Mouse (Mus musculus) inflammation-experienced regulatory T-cells, adult 16 weeks (primary cell): ENCODE measurements around the gene Kcnn1. TPM values are rescaled to one million over a fixed set of nuclear protein-coding genes. Genes with fewer than 3 reads are reported as not detected.

Source experiments
- polyA plus RNA-seq: library from polyadenylated mRNA; unstranded; fragments of 100-300 nt; shearing (Covaris generic); gene quantifications from one replicate; pipeline ENCODE4 v1.2.1, GENCODE M21; 2017

Gene Kcnn1
- not detected for polyA plus RNA-seq

DNA sequence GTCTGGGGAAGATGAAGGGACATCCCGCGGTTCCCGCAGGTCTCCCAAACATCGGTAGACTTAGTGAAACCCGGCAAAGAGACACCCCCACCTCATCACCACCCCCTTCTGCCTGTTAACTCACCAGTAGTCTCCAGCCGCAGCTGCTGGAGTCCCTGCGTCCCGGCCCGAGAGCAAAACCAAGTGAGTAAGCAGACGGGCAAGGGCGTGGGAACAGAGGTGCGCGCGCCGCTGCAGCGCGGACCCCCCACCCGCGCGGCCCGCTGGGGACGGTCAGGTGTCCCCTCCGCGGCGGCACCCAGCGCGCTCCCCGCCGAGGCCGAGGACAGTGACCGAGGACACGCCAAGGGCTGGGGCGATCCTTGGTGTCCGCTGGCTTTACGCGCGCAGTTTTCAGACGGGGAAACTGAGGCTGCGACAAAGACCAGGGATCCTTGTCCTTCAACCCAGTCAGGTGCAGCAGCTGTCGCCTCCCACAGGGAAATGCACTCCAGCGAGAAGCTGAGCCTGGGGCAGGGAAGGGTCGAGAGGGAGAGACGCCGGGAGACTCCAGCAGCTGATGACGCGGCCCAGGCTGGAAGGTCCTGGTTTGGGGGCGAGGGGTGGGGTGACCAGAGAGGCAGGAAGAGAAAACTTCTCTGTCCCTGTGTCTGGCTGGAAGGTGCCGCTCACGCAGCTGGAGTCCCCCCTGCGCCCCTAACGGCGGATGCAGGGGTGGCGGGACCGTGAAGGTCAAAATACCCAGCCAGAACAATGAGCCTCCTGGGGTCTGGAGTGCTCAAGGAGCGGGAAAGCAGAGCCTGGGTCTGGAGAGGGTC is at the start of gene Kcnn1:
Gene Kcnn1 (minus strand): TSS at position 435 of the 818 bp plus-strand sequence.

DNA sequence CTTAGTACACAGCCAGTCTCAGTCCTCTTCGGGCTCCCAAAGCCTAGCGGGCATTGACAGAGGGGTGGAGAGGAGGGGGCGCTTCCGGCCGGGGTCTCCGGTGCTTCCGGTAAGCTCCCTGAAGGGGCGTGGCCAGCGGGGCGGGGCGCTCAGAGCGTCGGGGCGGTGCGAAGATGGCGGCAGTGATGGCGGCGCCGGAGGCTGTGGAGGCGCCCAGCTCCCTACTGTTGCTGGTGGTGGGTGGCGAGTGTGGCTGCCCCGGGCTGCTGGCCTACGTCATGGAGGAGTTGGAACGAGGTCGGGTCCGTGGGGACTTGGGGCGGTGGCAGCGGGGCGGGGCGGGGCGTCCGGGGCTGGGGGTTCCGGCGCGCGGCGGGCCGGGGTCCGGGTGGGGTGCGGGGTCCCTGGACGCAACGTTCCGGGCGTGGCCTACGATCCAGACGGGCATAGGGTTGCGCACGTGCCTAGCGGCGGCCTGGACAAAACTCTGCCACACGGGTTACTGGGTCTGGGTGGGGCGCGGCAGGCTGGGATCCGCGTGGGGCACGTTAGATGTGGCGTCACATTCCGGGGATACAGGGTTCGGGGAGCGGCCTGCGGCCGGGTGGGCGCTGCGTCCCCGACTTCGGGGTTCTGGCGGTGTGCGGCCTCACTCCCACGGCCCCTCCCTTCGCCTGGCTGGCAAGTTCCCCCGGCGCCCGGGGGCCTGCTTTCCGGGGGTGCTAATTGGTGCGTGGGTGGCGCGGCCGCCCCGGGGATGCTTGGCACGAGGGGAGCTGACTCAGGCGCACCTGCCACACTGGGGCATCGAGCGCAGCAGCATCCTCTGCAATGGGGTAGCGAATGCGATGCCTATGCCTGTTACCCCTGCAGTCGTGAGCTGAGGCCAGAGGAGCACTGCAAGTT is 43.0 kb upstream of the Kcnn1 start, which contains the start of gene Map1s:
Gene Map1s (plus strand): TSS at position 102 of the 906 bp plus-strand sequence.

DNA sequence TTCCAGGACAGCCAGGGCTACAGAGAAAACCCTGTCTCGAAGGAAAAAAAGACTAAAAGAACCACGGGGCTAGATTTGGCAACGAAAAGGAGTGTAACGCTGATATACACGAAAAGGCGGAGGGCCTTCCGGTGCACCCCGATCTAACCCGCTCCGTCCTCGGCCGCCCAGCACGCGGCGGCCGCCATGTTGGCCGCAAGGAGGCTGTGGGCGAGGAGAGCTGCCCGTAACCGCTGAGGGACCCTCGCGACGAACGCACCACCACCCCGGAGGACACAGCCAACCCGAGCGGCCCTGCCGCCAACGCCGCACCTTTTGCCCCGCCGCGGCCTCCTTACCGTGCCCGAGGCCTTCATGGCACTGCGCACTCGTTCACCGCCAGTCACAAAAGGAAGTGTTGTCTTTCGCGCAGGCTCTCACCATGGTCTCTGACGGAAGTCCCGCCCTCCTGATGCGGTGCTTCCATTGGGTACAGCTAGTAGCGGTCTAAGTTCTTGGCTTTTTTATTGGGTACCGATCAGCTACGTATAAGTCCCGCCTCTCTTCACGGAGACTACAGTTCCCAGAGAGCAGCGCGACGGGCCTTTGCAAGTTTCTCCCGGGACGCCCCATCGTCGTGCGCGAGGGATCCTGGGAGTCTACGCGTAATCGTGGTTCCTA is 34.1 kb upstream of the Kcnn1 start, which contains the start of gene Rpl18a:
Gene Rpl18a (minus strand): TSS at position 392 of the 660 bp plus-strand sequence.

DNA sequence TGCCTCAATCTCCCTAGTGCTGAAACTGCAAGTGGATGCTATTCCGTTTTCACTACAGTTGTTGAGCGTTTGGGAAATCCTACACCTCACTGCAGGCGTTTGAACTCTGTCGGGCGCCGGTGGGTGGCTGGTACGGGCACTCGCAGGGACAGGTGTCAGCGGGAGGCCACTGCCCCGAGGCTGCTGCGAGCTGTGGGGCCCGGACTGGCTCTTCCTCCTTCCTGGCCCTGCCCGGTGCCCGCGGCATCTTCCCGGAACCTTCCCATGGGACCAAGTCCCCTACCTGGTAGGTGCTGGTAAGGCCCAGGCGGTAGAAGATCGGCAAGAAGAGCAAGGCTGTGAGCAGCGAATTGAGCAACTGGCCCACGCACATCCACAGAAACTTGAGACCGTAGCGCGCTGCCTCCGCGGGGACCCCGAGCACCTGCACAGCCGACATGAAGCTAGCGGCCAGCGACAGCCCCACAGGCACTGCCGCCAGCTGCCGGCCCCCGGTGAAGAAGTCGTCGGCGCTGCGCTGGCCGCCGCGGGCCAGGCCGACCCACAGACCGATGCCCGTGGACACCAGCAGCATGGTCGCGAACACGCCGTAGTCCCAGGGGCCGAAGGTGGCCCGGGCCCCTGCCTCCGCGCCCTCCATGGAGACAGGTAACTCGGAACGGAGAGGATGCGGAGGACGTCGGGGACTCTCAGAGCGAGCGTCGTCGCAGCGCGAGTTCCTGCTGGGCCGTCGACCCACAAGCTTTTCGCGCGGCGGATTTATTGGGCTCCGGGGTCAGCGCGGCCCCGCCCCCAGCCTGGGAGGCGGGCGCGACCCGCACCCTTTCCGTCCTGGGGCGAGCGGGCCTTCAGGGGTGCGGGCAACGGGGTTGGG is 29.2 kb upstream of the Kcnn1 start, which contains the start of gene Slc5a5:
Gene Slc5a5 (minus strand): TSS at position 736 of the 874 bp plus-strand sequence.

DNA sequence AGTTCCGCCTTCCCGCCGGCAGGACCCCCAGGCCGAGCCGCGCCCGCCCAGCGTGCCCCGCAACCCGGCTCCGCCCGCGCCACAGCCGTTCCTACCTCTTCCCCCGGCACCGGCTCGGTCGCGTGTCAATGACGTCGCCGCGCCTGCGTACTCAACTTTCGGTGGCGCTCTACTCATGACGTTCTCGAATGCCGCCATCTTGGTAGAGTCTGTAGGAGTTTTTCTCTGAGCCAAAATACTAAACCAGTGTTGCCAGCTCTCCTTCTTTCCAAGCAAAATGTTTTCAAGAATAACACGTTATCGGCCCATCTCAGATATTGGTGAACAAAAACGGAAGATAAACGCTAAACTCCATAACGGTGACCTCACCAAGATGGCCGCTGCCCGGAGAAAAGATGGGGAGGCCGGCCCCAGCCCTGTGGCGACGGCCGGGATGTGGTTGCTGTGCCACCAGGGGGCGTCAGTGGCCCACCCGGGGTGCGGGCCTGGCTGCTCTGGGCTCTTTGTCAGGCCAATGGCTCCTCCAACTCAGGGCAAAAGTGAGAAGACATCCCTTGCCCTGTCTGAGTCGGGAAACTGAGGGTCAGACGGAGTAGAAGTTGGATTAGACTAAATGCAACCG is 10.4 kb upstream of the Kcnn1 start, which contains the start of gene Ccdc124:
Gene Ccdc124 (minus strand): TSS at position 572 of the 622 bp plus-strand sequence.

DNA sequence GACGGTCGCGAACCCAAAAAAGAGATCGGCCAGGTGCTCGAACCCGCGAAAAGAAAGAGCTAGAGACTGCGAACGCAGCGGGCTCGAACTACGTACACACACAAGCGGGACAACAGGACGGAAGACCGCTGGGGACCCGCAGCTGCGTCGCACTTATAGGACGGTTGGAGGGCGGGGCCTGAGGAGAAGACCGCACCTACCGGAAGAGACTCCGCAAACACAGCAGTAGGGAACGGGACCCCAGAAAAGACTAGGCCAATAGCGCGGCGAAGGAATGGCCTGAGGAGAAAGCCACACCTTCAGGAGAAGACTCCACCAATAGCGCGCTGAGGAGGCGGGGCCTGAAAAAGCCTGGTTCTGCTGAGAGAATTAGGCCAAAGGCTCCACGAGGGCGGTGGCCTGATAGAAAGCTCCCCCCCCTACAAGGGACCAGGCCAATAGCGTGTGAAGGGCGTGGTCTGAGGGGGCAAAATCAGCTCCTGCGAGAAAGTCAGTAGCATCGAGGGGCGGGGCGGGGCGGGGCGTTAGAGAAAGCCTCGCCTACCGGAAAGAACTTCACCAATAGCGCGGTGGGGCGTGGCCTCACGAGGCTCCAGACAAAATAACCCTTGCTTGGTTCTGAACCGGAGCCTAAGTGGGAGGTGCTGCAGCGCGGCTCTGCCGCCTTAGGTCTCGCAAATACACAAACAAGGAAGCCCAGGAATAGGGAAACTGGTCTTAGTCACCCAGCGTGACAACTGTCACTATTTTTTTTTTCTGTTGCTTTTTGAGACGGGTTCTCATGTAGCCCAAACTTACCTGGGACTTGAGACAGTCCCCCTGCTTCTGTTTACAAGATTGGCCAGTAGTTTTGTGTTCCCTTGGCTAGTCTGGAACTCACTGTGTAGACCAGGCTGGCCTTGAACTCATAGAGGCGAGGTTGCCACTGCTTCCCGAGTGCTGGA is 23.4 kb downstream of the Kcnn1 start, which contains the start of gene Arrdc2:
Gene Arrdc2 (minus strand): TSS at position 313 of the 944 bp plus-strand sequence.

DNA sequence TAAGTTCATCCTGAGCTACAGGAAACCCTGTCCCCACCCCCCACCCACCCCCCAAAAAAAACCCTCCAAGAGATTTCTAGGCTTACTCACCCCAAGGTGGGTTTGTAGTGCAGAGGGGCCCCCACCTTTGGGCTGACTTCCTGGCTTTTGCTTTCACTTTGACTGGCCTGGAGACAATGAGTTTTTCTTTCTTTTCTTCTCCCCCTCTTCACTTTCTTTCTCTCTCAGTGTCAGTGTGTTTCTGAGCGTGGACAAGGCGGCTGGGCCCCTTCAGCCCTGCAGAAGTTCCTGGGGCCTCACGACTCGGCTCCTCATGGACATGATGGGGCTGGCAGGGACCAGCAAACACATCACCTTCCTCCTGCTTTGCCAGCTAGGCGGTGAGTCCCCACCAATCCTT is 54.8 kb downstream of the Kcnn1 start, which contains the start of gene Il12rb1:
Gene Il12rb1 (plus strand): TSS at position 211 of the 400 bp plus-strand sequence.

DNA sequence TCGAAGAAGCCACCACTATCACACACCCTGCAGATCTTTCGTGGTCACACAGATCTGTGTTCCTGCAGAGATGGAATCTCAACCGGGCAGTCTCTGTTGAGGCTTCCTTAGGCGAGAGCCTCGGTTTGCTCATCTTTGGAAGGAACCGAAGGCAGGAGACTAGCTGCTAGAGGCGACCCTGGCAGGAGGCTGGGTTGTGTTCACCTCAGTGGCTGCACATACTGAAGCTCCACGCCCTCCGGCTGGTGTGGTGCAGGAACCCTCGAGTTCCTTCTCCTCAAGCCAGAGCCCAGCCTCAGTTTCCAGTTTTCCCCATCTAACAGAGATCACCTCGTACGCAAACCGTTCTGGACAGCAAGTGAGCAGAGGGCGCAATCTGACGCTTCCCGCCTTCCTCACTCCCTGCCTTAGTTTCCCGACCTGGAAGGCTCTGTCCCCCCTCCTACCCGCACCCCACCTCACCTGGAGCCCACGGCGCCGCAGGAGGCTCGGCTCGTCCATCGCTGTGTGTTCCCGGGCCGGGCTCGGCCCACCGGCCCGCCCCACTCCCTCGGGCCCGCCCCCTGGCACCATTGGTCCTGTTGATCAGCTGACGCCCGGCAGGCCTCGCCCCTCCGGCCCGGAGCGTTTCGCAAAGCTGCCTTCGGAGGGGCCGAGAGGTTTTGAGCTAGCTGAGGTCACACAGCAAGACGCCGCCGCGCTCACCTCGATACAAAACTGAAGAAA is 58.4 kb downstream of the Kcnn1 start, which contains the start of gene Mast3:
Gene Mast3 (minus strand): TSS at position 574 of the 726 bp plus-strand sequence.

Other genes with a start within 250 kb of the Kcnn1 start
- gene Lrrc25, start 247.1 kb downstream of the Kcnn1 start, polyA plus RNA-seq: 0.40 TPM
- not detected for gene Gdf15, start 230.8 kb downstream of the Kcnn1 start, polyA plus RNA-seq
- 6.1 TPM for gene Pgpep1, start 202.9 kb downstream of the Kcnn1 start, polyA plus RNA-seq
- 330 TPM for gene Lsm4, start 190.0 kb downstream of the Kcnn1 start, polyA plus RNA-seq
- gene Jund, start 164.3 kb downstream of the Kcnn1 start, polyA plus RNA-seq: 22.8 TPM
- 0.09 TPM for gene Iqcn, start 159.8 kb downstream of the Kcnn1 start, polyA plus RNA-seq
- gene Gm3336, start 144.7 kb downstream of the Kcnn1 start, polyA plus RNA-seq: not detected
- 0.85 TPM for gene Pde4c, start 139.5 kb downstream of the Kcnn1 start, polyA plus RNA-seq
- 17.6 TPM for gene Rab3a, start 108.6 kb downstream of the Kcnn1 start, polyA plus RNA-seq
- 19.0 TPM for gene Mpv17l2, start 102.3 kb downstream of the Kcnn1 start, polyA plus RNA-seq
- 31.0 TPM for gene Pik3r2, start 86.5 kb downstream of the Kcnn1 start, polyA plus RNA-seq
- 80.7 TPM for gene Mast3, start 58.2 kb downstream of the Kcnn1 start, polyA plus RNA-seq
- gene Il12rb1, start 54.8 kb downstream of the Kcnn1 start, polyA plus RNA-seq: 64.8 TPM
- gene Arrdc2, start 23.5 kb downstream of the Kcnn1 start, polyA plus RNA-seq: 3.1 TPM
- 83.0 TPM for gene Ccdc124, start 10.7 kb upstream of the Kcnn1 start, polyA plus RNA-seq
- not detected for gene Slc5a5, start 29.5 kb upstream of the Kcnn1 start, polyA plus RNA-seq
- 6,058 TPM for gene Rpl18a, start 34.2 kb upstream of the Kcnn1 start, polyA plus RNA-seq
- gene Map1s, start 42.7 kb upstream of the Kcnn1 start, polyA plus RNA-seq: 57.2 TPM